Mouse (Mus musculus): Measurements from ENCODE around the gene Map3k5.

The Map3k5 gene

DNA sequence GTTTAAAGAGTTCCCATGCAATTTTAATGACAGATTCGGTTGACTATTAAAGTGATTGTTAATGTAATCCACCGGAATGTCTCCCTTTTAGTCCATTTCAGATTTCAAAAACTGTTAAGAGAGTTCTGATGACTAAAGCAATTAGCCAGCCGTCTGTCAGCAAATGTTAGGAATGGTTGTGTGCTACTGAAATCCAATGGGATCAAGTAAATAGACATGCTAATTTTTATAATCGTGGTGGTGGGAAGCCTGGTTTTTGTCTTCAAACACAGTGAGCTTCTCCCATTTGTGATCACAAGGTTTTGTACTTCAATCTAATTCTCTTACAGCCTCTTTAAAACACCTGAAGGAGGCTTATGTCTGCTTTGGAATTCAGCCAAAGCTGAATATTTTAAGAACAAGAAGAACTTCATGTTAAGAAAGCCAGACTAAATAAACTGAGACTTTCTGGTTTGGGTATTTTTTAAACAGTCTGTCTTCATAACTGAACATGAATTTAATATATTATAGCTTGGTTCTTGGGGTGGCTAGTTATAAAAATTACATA is 1.6 kb downstream of the Map3k5 start:
- DNase-seq = no peak

DNA sequence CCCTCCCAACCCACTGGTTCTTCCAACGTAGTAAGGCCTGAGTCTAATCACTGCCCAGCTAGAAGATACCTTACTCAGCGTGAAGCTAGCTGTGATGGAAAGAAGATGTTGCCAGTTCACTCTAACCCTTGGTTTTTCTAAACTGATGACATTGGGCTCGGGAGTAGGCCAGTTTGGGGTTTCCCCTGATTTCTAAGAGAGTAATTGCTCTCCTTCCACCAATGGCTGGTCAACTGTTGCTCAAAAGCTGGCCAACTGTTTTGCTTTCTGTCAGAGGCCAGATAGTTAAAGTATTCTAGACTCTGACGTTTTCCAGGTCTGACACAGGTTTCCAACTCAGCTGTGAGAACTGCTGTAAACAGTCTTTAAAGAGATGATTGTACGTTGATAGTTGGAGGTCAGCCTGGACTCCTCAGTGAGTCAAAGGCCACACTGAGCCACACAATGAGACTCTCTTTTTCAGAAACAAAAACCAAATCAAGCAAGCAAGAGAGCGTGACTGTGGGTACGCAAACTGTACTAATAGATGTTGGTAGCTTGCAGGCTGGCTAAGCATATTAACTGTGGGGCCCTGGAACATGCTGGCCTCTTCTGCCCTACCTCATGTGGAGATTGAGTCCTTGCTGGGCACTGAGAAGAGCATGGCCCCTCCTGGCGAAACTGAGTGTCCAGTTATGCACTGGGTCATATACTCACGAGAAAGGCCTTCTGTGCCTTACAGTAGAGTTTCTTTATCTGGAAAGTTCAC is 2.9 kb downstream of the Map3k5 start:
- DNase-seq = no peak

GRCm38 (mm10) chr10:19938738-19939137 is 4.5 kb downstream of the Map3k5 start:
- DNase-seq = no peak

DNA sequence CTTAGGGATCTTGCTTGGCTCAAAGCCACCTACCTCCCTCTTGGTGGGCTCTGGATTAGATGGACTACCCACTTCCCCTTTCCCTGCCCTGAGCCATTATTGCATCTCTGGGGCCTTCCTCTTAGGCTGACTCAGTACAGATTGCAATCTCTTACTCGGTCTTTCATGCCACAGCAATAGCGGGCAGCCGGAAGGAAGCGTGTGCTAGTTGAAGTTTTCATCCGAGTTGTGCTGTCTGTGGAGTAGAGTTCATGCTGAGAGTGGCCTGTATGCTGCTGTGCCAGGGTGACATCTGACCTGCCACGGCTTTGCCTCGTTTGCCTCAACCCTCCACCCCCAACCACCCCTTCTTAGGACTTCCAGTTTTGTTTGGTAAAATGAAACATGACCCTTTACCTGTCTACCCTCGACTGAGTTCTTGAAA is 5.0 kb downstream of the Map3k5 start:
- no peak for DNase-seq

DNA sequence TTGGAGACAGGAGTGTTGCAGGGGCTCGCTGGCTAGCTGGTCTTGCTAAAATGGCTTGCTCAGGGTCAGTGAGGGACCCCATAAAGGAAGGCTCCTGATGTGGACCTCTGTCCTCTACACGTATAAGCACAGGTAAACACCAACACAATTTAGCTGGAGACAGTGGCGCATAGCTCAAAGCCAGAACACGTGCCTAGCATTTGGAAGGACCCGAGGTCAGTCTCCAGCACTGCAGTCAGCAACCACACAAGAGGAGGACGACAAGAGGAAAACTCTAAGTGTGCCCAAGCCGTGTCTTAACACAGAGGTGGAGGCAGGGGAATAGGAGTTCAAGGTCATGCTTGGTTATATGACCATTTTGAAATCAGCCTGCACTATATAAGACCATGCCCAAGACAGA is 5.9 kb downstream of the Map3k5 start:
- DNase-seq = no peak

DNA sequence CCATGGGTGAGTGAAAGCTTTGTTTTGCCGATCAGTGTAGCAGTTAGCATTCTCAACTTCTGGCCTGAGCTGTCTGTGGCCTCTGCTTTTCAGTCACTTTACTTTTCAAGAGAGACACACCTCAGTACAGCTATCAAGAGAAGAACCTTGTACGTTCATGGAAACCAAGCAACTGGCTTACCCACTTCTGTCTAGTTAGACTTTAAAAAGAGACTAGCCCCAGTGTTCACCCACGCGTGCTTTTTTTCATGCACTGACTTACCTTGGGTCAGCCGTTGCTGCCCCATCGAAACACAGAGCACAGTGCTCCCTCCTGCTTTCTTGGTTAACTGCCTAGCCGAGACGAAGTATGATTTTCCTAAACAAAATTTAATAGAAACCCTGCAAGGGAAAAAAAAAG is 6.4 kb downstream of the Map3k5 start:
- no peak for DNase-seq

GRCm38 (mm10) chr10:19941063-19941462 is 6.8 kb downstream of the Map3k5 start:
- no peak for DNase-seq

- no peak for DNase-seq
These were observed 7.6 kb downstream of the Map3k5 start for GRCm38 (mm10) chr10:19941914-19942313.

GRCm38 (mm10) chr10:19942621-19943020 is 8.3 kb downstream of the Map3k5 start:
- no peak for DNase-seq

GRCm38 (mm10) chr10:19945651-19946050 is 11.4 kb downstream of the Map3k5 start:
- no peak for DNase-seq

GRCm38 (mm10) chr10:19946644-19947043 is 12.4 kb downstream of the Map3k5 start:
- DNase-seq = no peak

DNA sequence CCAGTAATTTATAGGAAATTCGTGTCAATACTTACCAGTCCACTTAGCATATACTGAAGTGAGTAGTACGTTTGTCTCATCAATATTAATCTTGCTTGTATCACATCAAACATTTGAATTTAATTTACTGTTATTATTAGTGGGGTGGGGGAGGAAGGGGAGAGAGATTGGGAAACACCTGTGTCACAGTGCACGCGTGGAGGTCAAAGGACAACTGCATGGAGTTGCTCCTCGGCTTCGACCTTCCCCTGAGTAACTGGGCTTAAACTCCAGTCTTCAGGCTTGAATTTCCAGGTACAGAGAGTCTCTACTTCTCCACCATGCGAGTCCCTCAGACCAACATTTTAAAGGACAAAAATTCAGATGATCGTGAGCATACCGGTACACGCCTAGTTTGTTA is 13.2 kb downstream of the Map3k5 start:
- DNase-seq = no peak

DNA sequence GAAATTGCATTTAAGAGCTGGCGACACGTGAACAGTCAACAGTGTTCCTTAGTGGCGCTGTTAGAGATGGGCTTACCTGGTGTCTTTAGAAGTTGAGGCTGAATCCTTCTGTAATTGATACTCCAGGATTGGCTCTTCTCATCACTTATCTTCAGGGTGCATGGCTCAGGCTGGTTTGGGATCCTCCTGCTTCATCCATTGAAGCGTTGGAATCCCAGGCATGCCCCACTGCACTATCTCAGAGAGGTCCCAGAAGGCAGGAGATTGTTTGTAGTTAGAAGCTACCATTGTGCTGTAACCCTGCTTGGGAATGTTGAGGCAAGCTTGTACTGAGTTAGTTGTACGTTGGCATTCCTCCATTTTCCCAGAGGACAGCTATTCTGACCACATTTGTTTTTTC is 13.6 kb downstream of the Map3k5 start:
- no peak for DNase-seq

DNA sequence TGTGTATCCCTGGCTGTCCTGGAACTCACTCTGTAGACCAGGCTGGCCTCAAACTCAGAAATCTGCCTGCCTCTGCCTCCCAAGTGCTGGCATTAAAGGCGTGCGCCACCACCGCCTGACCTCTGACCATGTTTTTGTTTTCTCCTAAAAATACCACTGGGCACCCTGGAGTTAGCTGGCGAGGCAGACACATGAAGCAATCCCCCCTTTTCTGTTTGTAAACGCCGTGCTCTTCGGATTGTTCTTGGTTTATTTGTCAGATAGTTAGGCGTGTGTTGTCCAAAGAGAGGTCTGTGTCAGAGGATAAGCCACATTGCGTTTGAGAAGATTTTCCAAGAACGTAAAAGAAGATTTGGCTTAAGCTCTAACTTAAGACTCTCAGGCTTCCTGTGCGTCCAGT is 14.1 kb downstream of the Map3k5 start:
- DNase-seq = no peak

- DNase-seq = no peak
These were observed 14.8 kb downstream of the Map3k5 start for GRCm38 (mm10) chr10:19949106-19949505.

GRCm38 (mm10) chr10:19953032-19953761 is 18.9 kb downstream of the Map3k5 start:
- DNase-seq = no peak

GRCm38 (mm10) chr10:19954572-19954971 is 20.3 kb downstream of the Map3k5 start:
- no peak for DNase-seq

DNA sequence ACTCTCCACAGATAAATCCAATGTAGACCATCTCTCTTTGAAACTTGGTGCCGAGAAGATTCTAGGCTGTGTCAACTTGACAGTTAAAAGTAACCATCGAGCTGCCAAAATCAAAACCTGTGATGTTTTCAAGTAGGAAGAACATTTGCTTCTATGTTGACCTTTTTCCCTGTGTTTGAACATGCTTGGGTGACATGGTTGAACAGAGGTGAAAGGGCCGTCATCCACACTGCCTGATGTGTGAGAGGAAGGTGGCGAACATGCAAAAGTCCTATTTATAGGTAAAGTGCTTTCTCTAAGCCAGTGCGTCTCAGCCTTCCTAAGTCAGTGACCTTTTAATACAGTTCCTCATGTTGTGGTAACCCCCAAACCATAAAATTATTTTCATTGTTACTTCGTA is 21.5 kb downstream of the Map3k5 start:
- no peak for DNase-seq

- DNase-seq = peak; percentile 61
These were observed 22.5 kb downstream of the Map3k5 start for GRCm38 (mm10) chr10:19956745-19957144.

- no peak for DNase-seq
These were observed 26.6 kb downstream of the Map3k5 start for GRCm38 (mm10) chr10:19960831-19961380.

- DNase-seq = no peak
These were observed 28.5 kb downstream of the Map3k5 start for GRCm38 (mm10) chr10:19962746-19963145.

DNA sequence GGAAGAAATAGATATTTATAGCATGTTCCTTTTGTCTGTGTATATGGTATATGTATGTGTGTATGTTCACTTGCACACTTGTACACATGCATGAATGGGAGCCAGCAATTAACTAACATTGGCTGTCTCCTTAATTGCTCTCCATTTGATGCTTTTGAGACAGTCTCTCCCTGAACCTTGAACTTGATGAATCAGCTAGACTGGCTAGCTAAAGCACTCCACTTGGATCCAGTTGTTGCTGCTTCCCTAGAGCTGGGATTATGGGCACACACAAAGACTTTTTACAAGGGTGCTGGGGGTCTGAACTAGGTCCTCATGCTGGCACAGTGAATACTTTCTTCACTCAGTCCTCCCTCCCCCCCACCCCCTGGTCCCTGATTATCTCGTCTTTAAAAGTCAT is 28.9 kb downstream of the Map3k5 start:
- no peak for DNase-seq

- DNase-seq = no peak
These were observed 29.8 kb downstream of the Map3k5 start for GRCm38 (mm10) chr10:19964105-19964504.

DNA sequence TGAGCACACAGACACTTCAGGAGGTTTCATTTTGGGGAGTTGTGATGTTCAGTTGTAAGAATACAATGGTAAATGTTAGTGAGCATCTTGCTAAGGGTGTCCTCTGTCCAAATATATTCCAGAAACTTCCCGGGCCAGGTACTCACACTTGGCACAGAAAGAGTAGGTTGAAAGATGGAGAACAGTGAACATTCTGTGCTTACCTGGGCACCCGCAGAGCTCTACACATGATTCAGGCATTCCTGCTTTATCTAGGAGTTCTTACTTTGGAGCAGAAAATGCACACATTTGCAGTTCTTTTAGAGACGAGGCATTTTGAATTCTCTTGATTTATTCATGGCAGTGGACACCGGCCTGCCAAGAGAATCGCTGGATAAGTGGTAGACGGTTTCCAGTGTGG is 32.3 kb downstream of the Map3k5 start:
- no peak for DNase-seq

Data from lung, postnatal 14 days (tissue).